Mouse (Mus musculus) kidney, postnatal 10 days (tissue): ENCODE measurements around the gene Dppa4.
"Not testable (repeated sequence)": the region's sequence is repeated elsewhere in the genome, so short reads cannot be mapped to it uniquely, and the experiment has no call there.

Source experiments
- DNase-seq: peaks from one replicate; pipeline ENCODE4 v3.0.0; 2021; ENCODE audit warnings: mixed read lengths

The Dppa4 gene

GRCm38 (mm10) chr16:48283517-48283916 lies at the start of gene Dppa4:
TSS of gene Dppa4 (plus strand) at chr16:48283733.
- no peak for DNase-seq

GRCm38 (mm10) chr16:48234999-48235398 lies 48.5 kb upstream of the Dppa4 start:
- DNase-seq, result no peak

- no peak for DNase-seq
Measured at GRCm38 (mm10) chr16:48237676-48238075, 45.9 kb upstream of the Dppa4 start.

- no peak for DNase-seq
Measured at GRCm38 (mm10) chr16:48247044-48247661, 36.4 kb upstream of the Dppa4 start.

GRCm38 (mm10) chr16:48252824-48253223 lies 30.7 kb upstream of the Dppa4 start:
- DNase-seq, result no peak

GRCm38 (mm10) chr16:48254584-48254983 lies 28.9 kb upstream of the Dppa4 start:
- DNase-seq, result no peak

- no peak for DNase-seq
Measured at GRCm38 (mm10) chr16:48259519-48259918, 24.0 kb upstream of the Dppa4 start.

GRCm38 (mm10) chr16:48262901-48263300 lies 20.6 kb upstream of the Dppa4 start:
- DNase-seq, result no peak

GRCm38 (mm10) chr16:48265856-48266255 lies 17.7 kb upstream of the Dppa4 start:
- DNase-seq, result no peak

- DNase-seq, result no peak
Measured at GRCm38 (mm10) chr16:48276940-48277339, 6.6 kb upstream of the Dppa4 start.

GRCm38 (mm10) chr16:48280883-48281282 lies 2.6 kb upstream of the Dppa4 start:
- no peak for DNase-seq

GRCm38 (mm10) chr16:48282801-48283200 lies 732 bp upstream of the Dppa4 start:
- no peak for DNase-seq

- DNase-seq, result no peak
Measured at GRCm38 (mm10) chr16:48285517-48285916, 2.0 kb downstream of the Dppa4 start.

GRCm38 (mm10) chr16:48297384-48298136 lies 14.0 kb downstream of the Dppa4 start:
- DNase-seq, result no peak

- no peak for DNase-seq
Measured at GRCm38 (mm10) chr16:48299884-48300283, 16.4 kb downstream of the Dppa4 start.

- no peak for DNase-seq
Measured at GRCm38 (mm10) chr16:48303509-48303908, 20.0 kb downstream of the Dppa4 start, which contains the start of gene Dppa2. TSS of gene Dppa2 (plus strand) at chr16:48303908.

- DNase-seq, result no peak
Measured at GRCm38 (mm10) chr16:48303983-48304382, 20.4 kb downstream of the Dppa4 start.

GRCm38 (mm10) chr16:48308916-48309315 lies 25.4 kb downstream of the Dppa4 start:
- DNase-seq, result not testable (repeated sequence)

- no peak for DNase-seq
Measured at GRCm38 (mm10) chr16:48309912-48310630, 26.5 kb downstream of the Dppa4 start.

GRCm38 (mm10) chr16:48315294-48315693 lies 31.8 kb downstream of the Dppa4 start:
- DNase-seq, result no peak

- DNase-seq, result no peak
Measured at GRCm38 (mm10) chr16:48320781-48321180, 37.2 kb downstream of the Dppa4 start.

GRCm38 (mm10) chr16:48323133-48323532 lies 39.6 kb downstream of the Dppa4 start:
- no peak for DNase-seq

- DNase-seq, result no peak
Measured at GRCm38 (mm10) chr16:48323602-48324345, 40.2 kb downstream of the Dppa4 start.
